Mouse (Mus musculus) testis, adult 2 months (tissue): ENCODE measurements around the gene Ptbp1.

Experiments used
- CTCF ChIP-seq: fragments of 200-500 bp; IDR thresholded peaks from 2 replicates; pipeline ENCODE4 v1.5.1; 2012; ENCODE audit warnings: low read depth, mild to moderate bottlenecking, inconsistent platforms, low read length, moderate library complexity; ENCODE audit not compliant: control insufficient read depth, insufficient read depth, insufficient replicate concordance
- POLR2A ChIP-seq: fragments of 200-500 bp; IDR thresholded peaks from 2 replicates; pipeline ENCODE4 v1.6.1; 2012; ENCODE audit warnings: low read depth, mild to moderate bottlenecking, inconsistent platforms, low read length, moderate library complexity; ENCODE audit not compliant: control insufficient read depth

DNA sequence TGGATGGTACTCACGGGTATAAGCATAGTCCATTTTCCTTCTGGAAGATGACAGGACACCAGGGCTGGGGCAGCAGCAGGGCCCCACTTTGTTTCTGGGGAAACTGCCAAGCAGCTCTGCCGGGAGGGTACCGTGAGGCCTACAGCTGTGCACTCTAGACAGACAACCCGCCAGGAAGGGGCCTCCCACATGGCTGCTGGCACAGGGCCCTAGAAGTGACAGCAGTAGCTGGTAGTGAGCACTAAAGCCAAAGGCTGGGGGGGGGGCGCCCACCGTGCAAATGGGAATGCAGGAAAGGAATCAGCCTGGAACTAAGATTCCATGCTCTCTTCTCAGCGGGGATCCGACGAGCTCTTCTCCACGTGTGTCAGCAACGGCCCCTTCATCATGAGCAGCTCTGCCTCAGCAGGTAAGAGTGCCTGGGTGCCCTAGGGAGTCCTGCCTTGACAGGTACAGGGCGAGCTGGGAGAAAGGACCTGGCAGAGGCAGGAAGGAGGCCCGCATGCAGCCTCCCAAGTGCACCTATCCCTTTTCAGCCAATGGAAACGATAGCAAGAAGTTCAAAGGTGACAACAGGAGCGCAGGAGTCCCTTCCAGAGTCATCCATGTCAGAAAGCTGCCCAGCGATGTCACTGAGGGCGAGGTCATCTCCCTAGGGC, 4.3 kb downstream of the Ptbp1 start:
- TF ChIP-seq POLR2A: no peak
- TF ChIP-seq CTCF: no peak
